ENCODE assay signal across 7 mouse cellular contexts in genomic region chr8:13493011-13493410, GRCm38 (mm10). TPM values are rescaled to one million over a fixed set of nuclear protein-coding genes. Genes with fewer than 3 reads are reported as not detected.
DNase-seq lines count a peak whose midpoint lies in the region; ATAC-seq and TF ChIP-seq lines count a peak whose summit lies in the region.

No protein-coding gene starts in this region.

- H3K9me3 ChIP-seq in intestine, embryonic 16.5 days (ENCODE audit: control insufficient read depth, low read length): no peaks in the 10 kb centered on the region

- peak overlapping the region; percentile 97 for H3K4me2 ChIP-seq in intestine, embryonic 16.5 days (ENCODE audit: low read depth, low read length)

- peaks cover 28% of the 10 kb centered on the region for H3K4me1 ChIP-seq in heart, adult 2 months (ENCODE audit: control insufficient read depth, insufficient read depth, low read length)
- H3K4me1 ChIP-seq in intestine, embryonic 16.5 days (ENCODE audit: control insufficient read depth, insufficient read depth, low read length): peaks cover 20% of the 10 kb centered on the region

- peak overlapping the region; percentile 87 for H3K4me3 ChIP-seq in heart, adult 2 months
- H3K4me3 ChIP-seq in intestine, embryonic 16.5 days (ENCODE audit: low read length): peak overlapping the region; percentile 71

- 8% methylated on average over 11 of the region's 11 CpGs for WGBS in heart, adult 2 months
- 51% methylated on average over 11 of the region's 11 CpGs for WGBS in intestine, embryonic 16.5 days

- no peak for TF ChIP-seq POLR2A in heart, adult 2 months (IDR thresholded peaks at IDR 0.05; ENCODE audit: insufficient read depth, low read depth, low read length)

- DNase-seq in MN1 (ENCODE audit: low spot score): peak; percentile 73
- peak; percentile 57 to 64 for DNase-seq in adrenal gland, postnatal 36 days
- DNase-seq in heart, adult 2 months: peak; percentile 76 to 85
- DNase-seq in lung, postnatal 4 days: peak; percentile 44 to 63
- DNase-seq in thymus, postnatal 14 days: no peak

- TF ChIP-seq CTCF in heart, adult 2 months (IDR thresholded peaks at IDR 0.05): no peak

- no peak for TF ChIP-seq EP300 in heart, adult 2 months (IDR thresholded peaks at IDR 0.05; ENCODE audit: insufficient read depth, low read depth, low read length)

- no peak overlapping the region for H3K9ac ChIP-seq in heart, adult 2 months (ENCODE audit: low read depth, low read length)
- H3K9ac ChIP-seq in intestine, embryonic 16.5 days (ENCODE audit: low read depth, low read length): peak overlapping the region; percentile 74; the same call in 1 of the 2 replicates

- H3K79me2 ChIP-seq in heart, adult 2 months (replicated peaks; ENCODE audit: control insufficient read depth, insufficient read depth, low read length): no peaks in the 10 kb centered on the region

- 0 out of 2 replicates have a peak, but pooled peaks have one; percentile 21 for ATAC-seq in intestine, embryonic 16.5 days
- no peak for ATAC-seq in monocyte, adult 5-6 weeks (replicated peaks; ENCODE audit: insufficient number of reproducible peaks, low FRiP score, low TSS enrichment, poor library complexity, severe bottlenecking)

- intact Hi-C loops in heart, adult 2 months (cut with DNase I): loop anchor here (1.0 to 5.0 kb wide), 2 partner anchors 36 to 66 kb away; no protein-coding TSS in a partner anchor

- peaks cover 18% of the 10 kb centered on the region for H3K36me3 ChIP-seq in heart, adult 2 months (ENCODE audit: control insufficient read depth, insufficient read depth, low read length)
- no peaks in the 10 kb centered on the region for H3K36me3 ChIP-seq in intestine, embryonic 16.5 days (ENCODE audit: control insufficient read depth, insufficient read depth, low read length)

- H3K27me3 ChIP-seq in heart, adult 2 months (ENCODE audit: control insufficient read depth, insufficient read depth, low read length): no peaks in the 10 kb centered on the region
- no peaks in the 10 kb centered on the region; the same call in 1 of the 2 replicates for H3K27me3 ChIP-seq in intestine, embryonic 16.5 days (replicated peaks; ENCODE audit: control insufficient read depth, insufficient read depth, low read length)

- peak overlapping the region; percentile 94 for H3K27ac ChIP-seq in heart, adult 2 months
- H3K27ac ChIP-seq in intestine, embryonic 16.5 days (ENCODE audit: low read length): no peak overlapping the region

RNA-seq across cellular contexts. Expression of gene Gas6, which starts 1.3 kb away (rescaled TPM):
- 100 to 1,000 TPM in 1 of 2 experiments, 10 to 100 TPM in 1; 83.7 to 248 TPM for total RNA-seq in adrenal gland, postnatal 36 days (2021)
- total RNA-seq in heart, adult 2 months (2021): 100 to 1,000 TPM; 114 to 129 TPM
- polyA plus RNA-seq in heart, adult 2 months (2012; rRNA removed): 133 and 153 TPM in 2 replicates
- 55.8 and 60.7 TPM in 2 replicates for polyA plus RNA-seq in intestine, embryonic 16.5 days (2015; fragmentation: Nextera tagmentation; extraction: Ambion mirVana)
- 0.29 TPM in 1 of 3 replicates, not detected in the others for total RNA-seq in monocyte, adult 5-6 weeks (2017)

RNA-seq across cellular contexts. Expression of gene Tmem255b, which starts 58.0 kb away (rescaled TPM):
- total RNA-seq in adrenal gland, postnatal 36 days (2021): 1 to 10 TPM in 1 of 2 experiments, under 1 TPM in 1; 0.92 to 1.1 TPM
- total RNA-seq in heart, adult 2 months (2021): 1 to 10 TPM; 4.8 to 8.0 TPM
- polyA plus RNA-seq in heart, adult 2 months (2012; rRNA removed): 10.2 and 17.0 TPM in 2 replicates
- polyA plus RNA-seq in intestine, embryonic 16.5 days (2015; fragmentation: Nextera tagmentation; extraction: Ambion mirVana): 3.2 and 3.6 TPM in 2 replicates
- total RNA-seq in monocyte, adult 5-6 weeks (2017): not detected in 3 replicates

Comparison
In these comparisons a context has a peak if more than half of its experiments do, and no peak if none do; other contexts are left out.
1. RNA of gene Gas6, which starts 1.3 kb away (total RNA-seq): 83.7 to 248 TPM in adrenal gland, postnatal 36 days and 114 to 129 TPM in heart, adult 2 months; 0.29 TPM in monocyte, adult 5-6 weeks; every median in the first group is over 10 times any median in the second.